Mouse (Mus musculus) bone marrow, adult 2 months (tissue): Measurements from ENCODE around the gene Taf6.

ENCODE experiments used
- CTCF ChIP-seq: fragments of 200-500 bp; IDR thresholded peaks from 2 replicates; pipeline ENCODE4 v1.5.1; 2011; ENCODE audit warnings: low read length, control low read depth; ENCODE audit not compliant: control insufficient read depth, insufficient read depth
- POLR2A ChIP-seq: fragments of 200-500 bp; IDR thresholded peaks from 2 replicates; pipeline ENCODE4 v1.6.1; 2011; ENCODE audit warnings: low read depth, mild to moderate bottlenecking, control low read depth, low read length, borderline replicate concordance; ENCODE audit not compliant: control insufficient read depth

- TF ChIP-seq POLR2A: no peak
- no peak for TF ChIP-seq CTCF
These were observed 8.2 kb upstream of the Taf6 start for GRCm38 (mm10) chr5:138195463-138195862.
